Mouse (Mus musculus): ENCODE data around the gene En1. TPM values are rescaled to one million over a fixed set of nuclear protein-coding genes. Genes with fewer than 3 reads are reported as not detected.

En1 gene
- polyA plus RNA-seq, 1 experiment from 2014 or later: 1.2 TPM

DNA sequence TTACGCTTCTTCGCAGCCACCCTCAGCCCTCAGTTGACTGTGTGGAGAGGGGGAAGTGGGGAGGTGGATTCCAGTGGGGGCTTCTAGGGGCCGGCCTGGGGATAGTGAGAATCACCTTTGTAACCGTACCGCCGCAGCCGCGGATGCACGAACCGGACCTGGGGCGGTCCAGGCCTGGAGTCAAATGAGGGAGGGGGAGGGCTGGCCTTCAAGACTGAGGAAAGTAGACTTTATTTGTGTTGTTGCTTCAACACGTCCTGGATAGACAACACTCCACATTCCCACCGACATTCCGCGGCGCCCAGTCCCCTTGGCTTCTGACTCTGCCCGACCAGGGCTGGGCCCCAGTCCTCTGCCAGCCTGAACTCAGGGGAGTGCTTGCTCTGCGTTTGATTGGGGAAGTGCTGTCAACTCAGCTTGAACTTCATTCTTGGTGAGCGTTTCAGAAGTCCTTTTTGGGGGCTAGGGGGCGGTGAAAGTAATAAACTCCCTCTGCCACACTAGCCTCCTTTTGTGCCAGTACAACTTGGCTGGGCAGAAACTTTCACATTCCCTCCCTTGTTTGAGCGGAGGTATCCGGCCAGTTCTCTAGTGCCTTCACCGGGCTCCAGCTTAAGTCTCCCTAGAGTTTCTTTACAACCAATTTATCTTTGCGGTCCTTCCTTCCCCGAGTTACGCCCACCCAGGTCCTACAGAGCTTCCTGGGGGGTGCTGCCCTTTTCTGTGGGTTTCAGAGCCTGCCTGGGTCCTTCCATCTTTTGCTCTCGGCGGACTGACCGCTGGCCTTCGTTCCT is 12.3 kb downstream of the En1 start:
- WGBS: 1% methylated on average over 30 of the region's 30 CpGs
- Histone ChIP-seq H3K27ac (no peak overlapping the region), H3K27me3 (peaks cover 99% of the 10 kb centered on the region), H3K36me3 (replicated peaks) (no peaks in the 10 kb centered on the region), H3K9ac (no peak overlapping the region), H3K4me3 (replicated peaks) (no peak overlapping the region), H3K4me2 (no peak overlapping the region), H3K4me1 (peaks cover 5% of the 10 kb centered on the region; the same call in 1 of the 2 replicates), H3K9me3 (no peaks in the 10 kb centered on the region)
- ATAC-seq (ENCODE audit: low FRiP score): no peak

DNA sequence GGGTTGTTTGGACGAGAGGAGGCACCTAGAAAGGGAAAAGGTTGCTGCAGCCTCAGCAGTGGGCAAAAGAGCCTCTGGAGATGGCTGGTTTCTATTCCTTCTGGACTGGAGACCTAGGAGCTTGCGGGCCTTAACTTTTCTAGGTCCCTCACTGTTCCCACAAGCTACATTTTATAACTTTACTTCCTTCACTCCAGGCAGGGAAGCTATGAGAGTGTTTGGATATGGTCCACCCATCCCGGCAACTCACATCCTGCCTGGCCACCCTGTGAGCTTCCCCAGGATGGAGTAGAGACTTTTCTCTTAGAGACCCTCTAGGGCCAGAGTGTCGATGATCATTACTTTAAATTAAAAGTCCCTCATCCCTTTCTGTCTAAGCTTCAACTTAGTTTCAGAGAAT is 13.3 kb downstream of the En1 start:
- Histone ChIP-seq H3K4me2 (no peak overlapping the region), H3K9me3 (no peaks in the 10 kb centered on the region), H3K27me3 (peaks cover 99% of the 10 kb centered on the region), H3K4me1 (peaks cover 5% of the 10 kb centered on the region; the same call in 1 of the 2 replicates), H3K27ac (no peak overlapping the region), H3K9ac (no peak overlapping the region), H3K4me3 (replicated peaks) (no peak overlapping the region), H3K36me3 (replicated peaks) (no peaks in the 10 kb centered on the region)
- no peak for ATAC-seq (ENCODE audit: low FRiP score)
- 5% methylated on average over 4 of the region's 4 CpGs for WGBS

DNA sequence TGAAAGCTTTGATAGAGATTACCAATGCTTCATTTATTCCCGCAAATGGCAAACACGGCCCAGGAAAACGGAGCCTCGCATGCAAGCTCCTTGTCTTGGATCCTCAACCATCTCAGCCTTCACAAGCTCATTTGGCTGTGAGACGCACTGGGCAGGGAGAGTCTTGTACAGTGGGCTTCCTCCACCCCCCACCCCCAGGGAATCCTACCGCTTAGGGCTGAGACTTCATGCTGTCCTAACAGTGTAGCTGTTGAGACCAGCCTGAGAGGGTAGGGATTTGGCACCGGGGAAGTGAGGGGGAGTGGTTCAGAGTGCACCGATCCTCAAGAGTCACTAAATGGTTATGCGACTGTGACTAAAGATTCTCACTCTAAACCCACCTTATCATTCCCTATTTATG is 13.7 kb downstream of the En1 start:
- 1% methylated on average over 9 of the region's 9 CpGs for WGBS
- H3K4me3 ChIP-seq (replicated peaks): no peak overlapping the region

DNA sequence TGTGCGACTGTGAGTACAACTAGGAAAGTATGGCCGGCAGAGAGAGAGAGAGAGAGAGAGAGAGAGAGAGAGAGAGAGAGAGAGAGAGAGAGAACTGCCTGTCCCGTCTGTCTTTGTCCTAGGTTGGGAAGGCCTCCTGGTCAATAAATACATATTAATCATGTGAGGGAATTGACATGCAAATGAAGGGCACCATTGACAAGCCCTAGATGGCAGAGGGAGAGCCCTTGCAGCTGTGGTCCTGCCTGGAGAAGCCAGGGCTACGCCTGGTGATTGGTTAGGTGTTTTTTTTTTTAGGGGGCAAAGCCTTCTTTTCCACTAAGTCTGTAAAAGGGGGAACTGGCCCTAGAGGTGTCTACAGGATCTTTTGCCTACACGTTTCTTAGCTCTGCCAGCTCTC is 19.2 kb downstream of the En1 start:
- ATAC-seq (ENCODE audit: low FRiP score): no peak
- Histone ChIP-seq H3K36me3 (replicated peaks) (no peaks in the 10 kb centered on the region), H3K27ac (no peak overlapping the region), H3K9ac (no peak overlapping the region), H3K4me2 (no peak overlapping the region), H3K27me3 (peaks cover 92% of the 10 kb centered on the region), H3K4me3 (replicated peaks) (no peak overlapping the region), H3K9me3 (no peaks in the 10 kb centered on the region), H3K4me1 (no peaks in the 10 kb centered on the region)
- WGBS: 16% methylated on average over 4 of the region's 5 CpGs

More for the DNA sequence above, 13.7 kb downstream of the En1 start:
- no peak overlapping the region for H3K27ac ChIP-seq
- peaks cover 97% of the 10 kb centered on the region for H3K27me3 ChIP-seq
- H3K4me2 ChIP-seq: no peak overlapping the region
- ATAC-seq (ENCODE audit: low FRiP score): no peak
- peaks cover 5% of the 10 kb centered on the region; the same call in 1 of the 2 replicates for H3K4me1 ChIP-seq
- H3K9ac ChIP-seq: no peak overlapping the region
- H3K9me3 ChIP-seq: no peaks in the 10 kb centered on the region
- H3K36me3 ChIP-seq (replicated peaks): no peaks in the 10 kb centered on the region

- Histone ChIP-seq H3K4me3 (replicated peaks) (no peak overlapping the region), H3K4me2 (no peak overlapping the region), H3K27ac (no peak overlapping the region), H3K9ac (no peak overlapping the region), H3K9me3 (no peaks in the 10 kb centered on the region), H3K27me3 (peaks cover 89% of the 10 kb centered on the region), H3K4me1 (no peaks in the 10 kb centered on the region; the same call in 1 of the 2 replicates), H3K36me3 (replicated peaks) (no peaks in the 10 kb centered on the region)
- WGBS: 39% methylated on average over 11 of the region's 11 CpGs
- ATAC-seq (ENCODE audit: low FRiP score): peak; percentile 77
These were observed 24.9 kb downstream of the En1 start for GRCm38 (mm10) chr1:120626930-120627621.

GRCm38 (mm10) chr1:120627622-120628001 is 25.4 kb downstream of the En1 start:
- H3K4me2 ChIP-seq: no peak overlapping the region
- H3K27me3 ChIP-seq: peaks cover 89% of the 10 kb centered on the region
- ATAC-seq (ENCODE audit: low FRiP score): no peak; the same call in 1 of the 2 replicates
- no peak overlapping the region for H3K27ac ChIP-seq
- H3K4me1 ChIP-seq: no peaks in the 10 kb centered on the region; the same call in 1 of the 2 replicates
- H3K4me3 ChIP-seq (replicated peaks): no peak overlapping the region
- H3K9ac ChIP-seq: no peak overlapping the region
- no peaks in the 10 kb centered on the region for H3K9me3 ChIP-seq
- no peaks in the 10 kb centered on the region for H3K36me3 ChIP-seq (replicated peaks)
- WGBS: 53% methylated on average over 4 of the region's 4 CpGs

- H3K4me1 ChIP-seq: no peaks in the 10 kb centered on the region; the same call in 1 of the 2 replicates
- H3K4me2 ChIP-seq: no peak overlapping the region
- H3K4me3 ChIP-seq (replicated peaks): no peak overlapping the region
- no peak for ATAC-seq (ENCODE audit: low FRiP score)
- peaks cover 88% of the 10 kb centered on the region for H3K27me3 ChIP-seq
- no peak overlapping the region for H3K9ac ChIP-seq
- H3K9me3 ChIP-seq: no peaks in the 10 kb centered on the region
- no peak overlapping the region for H3K27ac ChIP-seq
- WGBS: 53% methylated on average over 9 of the region's 9 CpGs
- no peaks in the 10 kb centered on the region for H3K36me3 ChIP-seq (replicated peaks)
These were observed 26.6 kb downstream of the En1 start for GRCm38 (mm10) chr1:120628821-120629220.

DNA sequence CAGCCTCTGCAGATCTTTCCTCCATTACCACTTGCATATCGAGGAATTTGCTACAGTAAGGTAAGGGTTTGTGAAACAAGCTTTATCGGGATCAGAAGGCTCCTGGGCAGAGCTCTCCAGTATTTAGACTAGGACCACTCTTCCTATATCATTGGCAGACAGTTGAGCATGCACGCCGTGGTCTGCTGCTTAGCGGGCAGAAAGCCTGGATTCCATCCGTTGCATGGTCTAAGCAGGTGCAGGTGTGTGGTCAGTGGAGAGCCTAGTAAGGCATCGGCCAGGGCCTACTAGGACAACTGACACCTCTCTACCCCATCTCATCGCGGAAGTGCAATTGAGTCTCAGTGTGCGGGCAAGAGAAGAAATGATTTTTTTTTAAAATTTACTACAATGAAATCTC is 41.2 kb downstream of the En1 start:
- Histone ChIP-seq H3K27me3 (peaks cover 80% of the 10 kb centered on the region), H3K9ac (no peak overlapping the region)

DNA sequence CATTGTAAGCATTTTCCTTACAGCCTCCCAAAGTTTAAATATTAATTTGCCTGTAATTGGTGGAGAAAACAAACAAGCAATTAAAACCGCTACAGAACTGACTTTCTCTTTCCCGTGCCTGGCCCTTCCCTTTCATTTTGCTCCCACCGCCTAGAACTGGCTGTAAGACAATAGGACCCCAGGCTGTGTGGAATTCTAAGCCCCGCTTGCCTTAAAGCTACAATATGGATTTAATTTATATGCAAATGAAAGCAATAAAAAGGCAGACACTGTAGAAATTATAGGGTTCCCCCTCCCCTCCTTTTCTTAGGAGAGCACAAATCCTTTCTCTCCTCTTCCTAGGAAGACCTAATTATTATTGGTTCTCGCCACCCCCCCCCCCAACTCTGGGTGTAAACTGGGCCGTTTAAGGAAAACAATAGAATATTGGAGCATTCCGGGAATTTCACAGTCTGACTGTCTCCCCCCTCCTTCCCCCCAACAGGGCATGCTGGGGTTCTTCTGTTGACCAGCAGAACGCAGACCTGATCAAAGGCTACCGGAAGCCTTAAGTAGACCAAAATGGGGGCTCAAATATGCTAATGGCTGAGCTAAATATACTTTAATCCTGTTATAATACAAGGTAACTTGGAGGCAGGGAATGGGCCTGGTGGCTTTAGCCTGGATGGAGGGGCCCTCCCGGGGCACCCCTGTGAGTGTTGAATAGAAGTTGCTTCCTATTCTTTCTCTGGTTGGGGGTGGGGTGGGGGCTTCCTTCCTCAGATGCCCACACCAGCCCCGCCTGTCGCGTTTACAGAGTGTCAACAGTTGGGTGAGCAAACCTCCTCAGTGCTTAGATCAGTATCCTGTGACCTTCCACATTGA is 41.9 kb downstream of the En1 start:
- no peak overlapping the region for H3K27ac ChIP-seq
- peaks cover 19% of the 10 kb centered on the region for H3K4me1 ChIP-seq
- H3K27me3 ChIP-seq: peaks cover 84% of the 10 kb centered on the region
- H3K9ac ChIP-seq: no peak overlapping the region
- H3K4me2 ChIP-seq: peak overlapping the region; percentile 45
- ATAC-seq (ENCODE audit: low FRiP score): peak; percentile 78
- H3K9me3 ChIP-seq: no peaks in the 10 kb centered on the region
- peak overlapping the region; percentile 10 for H3K4me3 ChIP-seq (replicated peaks)
- no peaks in the 10 kb centered on the region for H3K36me3 ChIP-seq (replicated peaks)
- WGBS: 2% methylated on average over 13 of the region's 13 CpGs

More for the DNA sequence above, 41.2 kb downstream of the En1 start:
- H3K9me3 ChIP-seq: no peaks in the 10 kb centered on the region
- WGBS: 8% methylated on average over 10 of the region's 10 CpGs
- peak overlapping the region; percentile 10; the same call in 1 of the 2 replicates for H3K4me3 ChIP-seq (replicated peaks)
- H3K4me1 ChIP-seq: peaks cover 19% of the 10 kb centered on the region
- H3K27ac ChIP-seq: no peak overlapping the region
- H3K4me2 ChIP-seq: peak overlapping the region; percentile 45
- no peaks in the 10 kb centered on the region for H3K36me3 ChIP-seq (replicated peaks)
- peak; percentile 54 for ATAC-seq (ENCODE audit: low FRiP score)

- H3K4me2 ChIP-seq: peak overlapping the region; percentile 45; the same call in 1 of the 2 replicates
- H3K9ac ChIP-seq: no peak overlapping the region
- H3K27me3 ChIP-seq: peaks cover 80% of the 10 kb centered on the region
- H3K27ac ChIP-seq: no peak overlapping the region
- WGBS: 7% methylated on average over 1 of the region's 1 CpGs
- no peaks in the 10 kb centered on the region for H3K36me3 ChIP-seq (replicated peaks)
- no peak overlapping the region for H3K4me3 ChIP-seq (replicated peaks)
- no peak; the same call in 1 of the 2 replicates for ATAC-seq (ENCODE audit: low FRiP score)
- peaks cover 19% of the 10 kb centered on the region for H3K4me1 ChIP-seq
- no peaks in the 10 kb centered on the region for H3K9me3 ChIP-seq
These were observed 42.5 kb downstream of the En1 start for GRCm38 (mm10) chr1:120644755-120645154.

DNA sequence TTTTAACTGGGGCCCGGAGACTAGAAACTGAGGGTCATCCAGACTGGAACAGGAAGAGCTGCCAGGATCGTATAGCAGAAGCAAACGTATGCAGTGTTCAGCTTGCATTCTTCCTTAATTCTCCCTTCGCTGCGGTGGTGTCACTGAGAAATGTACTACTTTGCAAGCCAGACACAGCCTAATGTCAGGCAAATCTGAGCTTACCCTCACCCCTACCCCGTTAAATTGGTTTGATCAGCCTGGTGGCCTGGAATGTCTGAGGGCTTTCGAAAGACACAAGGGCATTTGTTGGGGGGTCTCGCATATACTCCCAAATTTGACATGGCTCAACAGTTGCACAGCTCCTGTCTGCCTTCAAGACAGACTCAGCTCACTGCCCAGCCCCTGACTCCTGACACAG is 47.9 kb downstream of the En1 start:
- no peak overlapping the region for H3K9ac ChIP-seq
- no peak overlapping the region for H3K4me3 ChIP-seq (replicated peaks)
- 79% methylated on average over 8 of the region's 8 CpGs for WGBS
- ATAC-seq (ENCODE audit: low FRiP score): no peak
- no peaks in the 10 kb centered on the region for H3K9me3 ChIP-seq
- H3K27ac ChIP-seq: no peak overlapping the region
- peaks cover 61% of the 10 kb centered on the region for H3K27me3 ChIP-seq
- no peak overlapping the region for H3K4me2 ChIP-seq
- no peaks in the 10 kb centered on the region for H3K36me3 ChIP-seq (replicated peaks)
- H3K4me1 ChIP-seq: no peaks in the 10 kb centered on the region; the same call in 1 of the 2 replicates

DNA sequence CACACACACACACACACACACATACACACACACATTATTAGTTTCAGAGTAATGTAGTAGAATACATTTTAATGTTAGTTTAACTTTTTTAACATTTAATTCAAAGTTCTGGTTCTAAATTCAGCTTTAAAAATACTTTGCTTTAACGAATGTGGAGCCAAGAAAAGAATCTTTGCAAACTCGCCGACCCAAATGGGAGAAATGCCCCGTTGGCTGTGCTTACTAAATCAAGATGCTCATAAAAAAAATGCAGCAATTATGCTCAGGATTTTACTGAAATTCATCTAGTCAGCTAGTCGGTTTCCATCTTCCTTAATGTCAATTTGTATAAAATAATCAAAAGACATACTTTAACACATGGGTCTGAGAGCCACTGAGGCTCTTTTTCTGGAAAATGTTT is 49.8 kb downstream of the En1 start:
- Histone ChIP-seq H3K36me3 (replicated peaks) (no peaks in the 10 kb centered on the region), H3K4me1 (no peaks in the 10 kb centered on the region), H3K27me3 (peaks cover 44% of the 10 kb centered on the region), H3K9me3 (no peaks in the 10 kb centered on the region), H3K27ac (no peak overlapping the region), H3K4me3 (replicated peaks) (no peak overlapping the region), H3K9ac (no peak overlapping the region), H3K4me2 (no peak overlapping the region)
- ATAC-seq (ENCODE audit: low FRiP score): no peak
- 83% methylated on average over 5 of the region's 5 CpGs for WGBS

All from forebrain, embryonic 12.5 days (tissue).